Mouse (Mus musculus): ENCODE measurements at regions not wholly inside any gene's neighbourhood (a gene's known extent, or its start where the extent isn't known, plus 50 kb on each side); places are given as distances from the start of the nearest gene placed in this dataset.

- intact Hi-C loops (cut with DNase I): no loop called here
- DNase-seq: no peak
These were observed 52.5 kb downstream of the Adm start for GRCm38 (mm10) chr7:110679916-110680315.

- no peak for DNase-seq
- intact Hi-C loops (cut with DNase I): no loop called here
These were observed 55.5 kb downstream of the Adm start for GRCm38 (mm10) chr7:110682911-110683310.

- intact Hi-C loops (cut with DNase I): no loop called here
- DNase-seq: peak; percentile 81 to 86
These were observed 61.6 kb downstream of the Adm start for GRCm38 (mm10) chr7:110688884-110689681.

- intact Hi-C loops (cut with DNase I): no loop called here
- no peak for DNase-seq
These were observed 62.8 kb downstream of the Adm start for GRCm38 (mm10) chr7:110690241-110690640.

- intact Hi-C loops (cut with DNase I): no loop called here
- no peak for DNase-seq
These were observed 63.4 kb downstream of the Adm start for GRCm38 (mm10) chr7:110690856-110691255.

- DNase-seq: no peak
- intact Hi-C loops (cut with DNase I): no loop called here
These were observed 66.8 kb downstream of the Adm start for GRCm38 (mm10) chr7:110694262-110694661.

- no peak for DNase-seq
- intact Hi-C loops (cut with DNase I): no loop called here
These were observed 68.3 kb downstream of the Adm start for GRCm38 (mm10) chr7:110695729-110696128.

- intact Hi-C loops (cut with DNase I): no loop called here
These were observed 69.5 kb upstream of the Ampd3 start for GRCm38 (mm10) chr7:110698211-110699153.

GRCm38 (mm10) chr7:110699596-110699995 is 68.4 kb upstream of the Ampd3 start:
- intact Hi-C loops (cut with DNase I): no loop called here

More at GRCm38 (mm10) chr7:110698211-110699153, 69.5 kb upstream of the Ampd3 start:
- no peak for DNase-seq

GRCm38 (mm10) chr7:110701681-110702413 is 66.2 kb upstream of the Ampd3 start:
- intact Hi-C loops (cut with DNase I): no loop called here
- peak; percentile 56 to 77 for DNase-seq

More at GRCm38 (mm10) chr7:110699596-110699995, 68.4 kb upstream of the Ampd3 start:
- no peak for DNase-seq

GRCm38 (mm10) chr7:110702414-110702783 is 65.6 kb upstream of the Ampd3 start:
- intact Hi-C loops (cut with DNase I): no loop called here
- peak in 1 of 2 experiments; percentile 57 for DNase-seq

GRCm38 (mm10) chr7:110705311-110706000 is 62.5 kb upstream of the Ampd3 start:
- intact Hi-C loops (cut with DNase I): no loop called here
- no peak for DNase-seq

GRCm38 (mm10) chr7:110706001-110706695 is 61.9 kb upstream of the Ampd3 start:
- DNase-seq: no peak
- intact Hi-C loops (cut with DNase I): no loop called here

- DNase-seq: peak; percentile 72 to 75
These were observed 61.3 kb upstream of the Ampd3 start for GRCm38 (mm10) chr7:110706696-110707087.

GRCm38 (mm10) chr7:110708116-110708515 is 59.9 kb upstream of the Ampd3 start:
- intact Hi-C loops (cut with DNase I): no loop called here
- peak; percentile 71 to 82 for DNase-seq

More at GRCm38 (mm10) chr7:110706696-110707087, 61.3 kb upstream of the Ampd3 start:
- intact Hi-C loops (cut with DNase I): no loop called here

- no peak for DNase-seq
- intact Hi-C loops (cut with DNase I): no loop called here
These were observed 59.2 kb upstream of the Ampd3 start for GRCm38 (mm10) chr7:110708781-110709180.

- no peak for DNase-seq
- intact Hi-C loops (cut with DNase I): no loop called here
These were observed 58.4 kb upstream of the Ampd3 start for GRCm38 (mm10) chr7:110709606-110710005.

GRCm38 (mm10) chr7:110710256-110710962 is 57.6 kb upstream of the Ampd3 start:
- no peak for DNase-seq
- intact Hi-C loops (cut with DNase I): no loop called here

GRCm38 (mm10) chr7:110713661-110714060 is 54.3 kb upstream of the Ampd3 start:
- intact Hi-C loops (cut with DNase I): no loop called here
- no peak for DNase-seq

All from heart, postnatal 14 days (tissue).